Comparison of ENCODE assay signal across 24 mouse cellular contexts in genomic region chr9:84106438-84106837, GRCm38 (mm10).
"Had no signal": no experiment of that assay in that cellular context is flagged by ENCODE, and none has a peak within 500 bp of the region (broad histone marks: within the 10 kb centered on the region; RNA-seq: fewer than 3 reads in every experiment).

No protein-coding gene starts in this region.

- H3K27me3 ChIP-seq: heart, embryonic 13.5 days; heart, embryonic 15.5 days; hindbrain, embryonic 13.5 days; hindbrain, embryonic 15.5 days; kidney, embryonic 15.5 days; limb, embryonic 13.5 days; limb, embryonic 15.5 days had no signal

- DNase-seq: gastrocnemius, postnatal 14 days; gastrocnemius, postnatal 36 days; heart, adult 11 months; heart, adult 2 months; heart, postnatal 14 days; heart, postnatal 36 days; kidney, adult 11 months; kidney, adult 2 months; kidney, adult 9 months; kidney, postnatal 14 days; kidney, postnatal 36 days; layer of hippocampus, adult 9-11 months; layer of hippocampus, postnatal 36 days; left cerebral cortex, postnatal 4 days had no signal

- H3K9me3 ChIP-seq: heart, embryonic 13.5 days; heart, embryonic 15.5 days; hindbrain, embryonic 13.5 days; hindbrain, embryonic 15.5 days; kidney, embryonic 15.5 days; limb, embryonic 13.5 days; limb, embryonic 15.5 days had no signal

- H3K9ac ChIP-seq: heart, embryonic 13.5 days; heart, embryonic 15.5 days; hindbrain, embryonic 13.5 days; hindbrain, embryonic 15.5 days; kidney, embryonic 15.5 days; limb, embryonic 13.5 days; limb, embryonic 15.5 days had no signal

- H3K4me2 ChIP-seq: heart, embryonic 11.5 days; heart, embryonic 13.5 days; hindbrain, embryonic 13.5 days; hindbrain, embryonic 15.5 days had no signal

- H3K27ac ChIP-seq: heart, adult 2 months; heart, embryonic 13.5 days; hindbrain, embryonic 13.5 days; hindbrain, embryonic 15.5 days; hindbrain, postnatal 0 days; kidney, embryonic 15.5 days; kidney, postnatal 0 days; limb, embryonic 13.5 days had no signal

- ATAC-seq: hindbrain, postnatal 0 days had no signal

- H3K36me3 ChIP-seq: heart, embryonic 13.5 days; heart, embryonic 15.5 days; hindbrain, embryonic 13.5 days; hindbrain, embryonic 15.5 days; kidney, embryonic 15.5 days; limb, embryonic 13.5 days; limb, embryonic 15.5 days had no signal

- H3K4me3 ChIP-seq: heart, adult 2 months; heart, embryonic 13.5 days; heart, embryonic 15.5 days; hindbrain, embryonic 13.5 days; hindbrain, embryonic 15.5 days had no signal
